Mouse (Mus musculus) CD4-positive, CD25-positive, alpha-beta regulatory T cell, adult 9 weeks (primary cell): ENCODE results near the gene Gm21900. TPM values are rescaled to one million over a fixed set of nuclear protein-coding genes. Genes with fewer than 3 reads are reported as not detected.

Source experiments
- polyA plus RNA-seq: library from polyadenylated mRNA; unstranded; fragments of 100-300 nt; shearing (Covaris generic); gene quantifications from one replicate; pipeline ENCODE4 v1.2.1, GENCODE M21; 2017

Gene Gm21900
- not detected for polyA plus RNA-seq

DNA sequence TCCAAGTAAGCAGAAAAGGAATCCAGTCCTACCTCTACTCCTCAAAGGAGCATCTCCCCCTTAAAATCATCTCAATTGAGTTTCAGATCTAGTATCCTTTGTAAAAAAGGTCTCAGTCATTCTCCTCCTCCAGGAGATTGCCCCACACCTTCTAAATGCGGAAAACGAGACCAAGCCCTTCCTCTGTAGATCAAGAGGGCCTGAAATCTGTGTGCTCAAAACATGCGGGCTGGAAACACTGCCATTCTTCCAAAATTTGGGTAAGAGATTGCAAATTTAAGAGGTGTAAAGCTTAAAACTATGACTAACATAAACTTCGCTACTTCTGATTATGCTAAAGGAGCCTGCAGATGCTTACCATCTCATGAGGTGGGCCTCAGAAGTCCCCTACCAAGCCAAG is at the start of gene Gm21900:
Gene Gm21900 (plus strand): TSS at position 301 of the 400 bp plus-strand sequence.

Other genes with a start within 250 kb of the Gm21900 start
- gene Gm28510, start 203.6 kb upstream of the Gm21900 start, polyA plus RNA-seq, result not detected
- not detected for gene Gm20737, start 80.3 kb upstream of the Gm21900 start, polyA plus RNA-seq
- gene Gm21775, start 62.9 kb upstream of the Gm21900 start, polyA plus RNA-seq, result not detected
- not detected for gene Gm20777, start 136.1 kb downstream of the Gm21900 start, polyA plus RNA-seq